Mouse (Mus musculus) monocyte, adult 2 months (primary cell): ENCODE results near the gene Hipk4.
A peak's percentile ranks its signal among the peaks of the same experiment; 100 is the strongest.
"Not testable (repeated sequence)": the region's sequence is repeated elsewhere in the genome, so short reads cannot be mapped to it uniquely, and the experiment has no call there.

Experiments used
- DNase-seq, 2 experiments: peaks; one replicate each; pipeline ENCODE4 v3.0.0; 2022; ENCODE audit warnings: low spot score in 2 of 2, low read depth in 1 of 2

Hipk4 gene

GRCm38 (mm10) chr7:27493450-27493849 is 29.6 kb upstream of the Hipk4 start:
- DNase-seq: no peak

GRCm38 (mm10) chr7:27494659-27495367 is 28.3 kb upstream of the Hipk4 start:
- DNase-seq: not testable (repeated sequence)

GRCm38 (mm10) chr7:27499036-27499435 is 24.0 kb upstream of the Hipk4 start, which contains the start of gene Prx:
Prx (plus strand) TSS chr7:27499324.
- no peak for DNase-seq

GRCm38 (mm10) chr7:27501620-27502019 is 21.4 kb upstream of the Hipk4 start:
- DNase-seq: no peak

- peak in 1 of 2 experiments; percentile 20 for DNase-seq
Measured at GRCm38 (mm10) chr7:27506765-27507370, 16.2 kb upstream of the Hipk4 start.

GRCm38 (mm10) chr7:27507711-27508647 is 15.1 kb upstream of the Hipk4 start:
- peak; percentile 95 for DNase-seq

GRCm38 (mm10) chr7:27508648-27509005 is 14.4 kb upstream of the Hipk4 start:
- peak in 1 of 2 experiments; percentile 28 for DNase-seq

GRCm38 (mm10) chr7:27510809-27511208 is 12.3 kb upstream of the Hipk4 start:
- DNase-seq: no peak

- no peak for DNase-seq
Measured at GRCm38 (mm10) chr7:27514961-27515360, 8.1 kb upstream of the Hipk4 start.

- DNase-seq: no peak
Measured at GRCm38 (mm10) chr7:27518314-27518713, 4.8 kb upstream of the Hipk4 start.

- DNase-seq: no peak
Measured at GRCm38 (mm10) chr7:27520104-27520503, 3.0 kb upstream of the Hipk4 start.

- no peak for DNase-seq
Measured at GRCm38 (mm10) chr7:27520599-27520998, 2.5 kb upstream of the Hipk4 start.

- no peak for DNase-seq
Measured at GRCm38 (mm10) chr7:27523805-27524204, 738 bp downstream of the Hipk4 start.

GRCm38 (mm10) chr7:27526039-27526827 is 3.2 kb downstream of the Hipk4 start:
- peak in 1 of 2 experiments; percentile 47 for DNase-seq

- DNase-seq: no peak
Measured at GRCm38 (mm10) chr7:27529070-27529469, 6.0 kb downstream of the Hipk4 start.

- no peak for DNase-seq
Measured at GRCm38 (mm10) chr7:27530937-27531336, 7.9 kb downstream of the Hipk4 start.

- DNase-seq: no peak
Measured at GRCm38 (mm10) chr7:27531707-27532106, 8.6 kb downstream of the Hipk4 start.

GRCm38 (mm10) chr7:27532480-27533050 is 9.5 kb downstream of the Hipk4 start:
- DNase-seq: no peak

GRCm38 (mm10) chr7:27535386-27535785 is 12.3 kb downstream of the Hipk4 start:
- DNase-seq: no peak

- DNase-seq: peak in 1 of 2 experiments; percentile 22
Measured at GRCm38 (mm10) chr7:27536618-27537017, 13.6 kb downstream of the Hipk4 start.
